Mouse (Mus musculus): ENCODE measurements at regions not wholly inside any gene's neighbourhood (a gene's known extent, or its start where the extent isn't known, plus 50 kb on each side); places are given as distances from the start of the nearest gene placed in this dataset.
A peak's percentile ranks its signal among the peaks of the same experiment; 100 is the strongest.

GRCm38 (mm10) chr8:34361377-34361776 is 249.8 kb upstream of the Gm10131 start:
- Histone ChIP-seq H3K4me3 (no peak overlapping the region), H3K27ac (no peak overlapping the region), H3K4me1 (0 out of 2 replicates have a peak, but pooled peaks cover 6% of the 10 kb centered on the region), H3K9me3 (no peaks in the 10 kb centered on the region), H3K36me3 (replicated peaks) (no peaks in the 10 kb centered on the region), H3K27me3 (ENCODE audit: poor library complexity, severe bottlenecking) (no peaks in the 10 kb centered on the region)
- WGBS: 86% methylated on average over 3 of the region's 3 CpGs
- no peak for DNase-seq (ENCODE audit: extremely low spot score, low spot score)

- Histone ChIP-seq H3K27ac (no peak overlapping the region), H3K4me3 (no peak overlapping the region), H3K4me1 (0 out of 2 replicates have a peak, but pooled peaks cover 6% of the 10 kb centered on the region), H3K36me3 (replicated peaks) (no peaks in the 10 kb centered on the region), H3K9me3 (no peaks in the 10 kb centered on the region), H3K27me3 (ENCODE audit: poor library complexity, severe bottlenecking) (no peaks in the 10 kb centered on the region)
- no peak for DNase-seq (ENCODE audit: extremely low spot score, low spot score)
- WGBS: 78% methylated on average over 2 of the region's 2 CpGs
These were observed 248.2 kb upstream of the Gm10131 start for GRCm38 (mm10) chr8:34359776-34360175.

- Histone ChIP-seq H3K36me3 (replicated peaks) (no peaks in the 10 kb centered on the region), H3K4me1 (peaks cover 14% of the 10 kb centered on the region), H3K27ac (peak overlapping the region; percentile 44; the same call in 1 of the 2 replicates), H3K4me3 (no peak overlapping the region), H3K9me3 (no peaks in the 10 kb centered on the region), H3K27me3 (ENCODE audit: poor library complexity, severe bottlenecking) (no peaks in the 10 kb centered on the region)
- no peak for DNase-seq (ENCODE audit: extremely low spot score, low spot score)
- WGBS: 54% methylated on average over 13 of the region's 13 CpGs
These were observed 243.5 kb upstream of the Gm10131 start for GRCm38 (mm10) chr8:34355059-34355458.

GRCm38 (mm10) chr8:34353140-34353855 is 241.8 kb upstream of the Gm10131 start:
- Histone ChIP-seq H3K4me3 (no peak overlapping the region), H3K27me3 (ENCODE audit: poor library complexity, severe bottlenecking) (no peaks in the 10 kb centered on the region), H3K36me3 (replicated peaks) (no peaks in the 10 kb centered on the region), H3K27ac (peak overlapping the region; percentile 78), H3K9me3 (no peaks in the 10 kb centered on the region), H3K4me1 (peaks cover 14% of the 10 kb centered on the region)
- WGBS: 49% methylated on average over 6 of the region's 6 CpGs
- peak; percentile 23 for DNase-seq (ENCODE audit: extremely low spot score, low spot score)

GRCm38 (mm10) chr8:34334851-34335250 is 223.3 kb upstream of the Gm10131 start:
- H3K4me3 ChIP-seq: no peak overlapping the region
- H3K27me3 ChIP-seq (ENCODE audit: poor library complexity, severe bottlenecking): no peaks in the 10 kb centered on the region
- WGBS: 91% methylated on average over 4 of the region's 4 CpGs
- H3K9me3 ChIP-seq: no peaks in the 10 kb centered on the region
- no peaks in the 10 kb centered on the region for H3K36me3 ChIP-seq (replicated peaks)
- no peak overlapping the region for H3K27ac ChIP-seq
- no peak for DNase-seq (ENCODE audit: extremely low spot score, low spot score)
- peaks cover 6% of the 10 kb centered on the region; the same call in 1 of the 2 replicates for H3K4me1 ChIP-seq

GRCm38 (mm10) chr8:34331673-34332072 is 220.1 kb upstream of the Gm10131 start:
- DNase-seq (ENCODE audit: extremely low spot score, low spot score): no peak
- Histone ChIP-seq H3K4me3 (no peak overlapping the region), H3K9me3 (no peaks in the 10 kb centered on the region), H3K27me3 (ENCODE audit: poor library complexity, severe bottlenecking) (peaks cover 18% of the 10 kb centered on the region), H3K27ac (no peak overlapping the region), H3K4me1 (peaks cover 15% of the 10 kb centered on the region), H3K36me3 (replicated peaks) (no peaks in the 10 kb centered on the region)
- 67% methylated on average over 5 of the region's 5 CpGs for WGBS

- Histone ChIP-seq H3K4me1 (peaks cover 46% of the 10 kb centered on the region), H3K9me3 (no peaks in the 10 kb centered on the region), H3K4me3 (peak overlapping the region; percentile 50), H3K36me3 (replicated peaks) (no peaks in the 10 kb centered on the region), H3K27ac (peak overlapping the region; percentile 85), H3K27me3 (ENCODE audit: poor library complexity, severe bottlenecking) (peaks cover 28% of the 10 kb centered on the region)
- DNase-seq (ENCODE audit: extremely low spot score, low spot score): no peak
- WGBS: 11% methylated on average over 15 of the region's 15 CpGs
These were observed 215.1 kb upstream of the Gm10131 start for GRCm38 (mm10) chr8:34326614-34326965.

- Histone ChIP-seq H3K4me3 (peak overlapping the region; percentile 50), H3K36me3 (replicated peaks) (no peaks in the 10 kb centered on the region), H3K4me1 (peaks cover 44% of the 10 kb centered on the region), H3K27me3 (ENCODE audit: poor library complexity, severe bottlenecking) (peaks cover 28% of the 10 kb centered on the region), H3K9me3 (no peaks in the 10 kb centered on the region), H3K27ac (peak overlapping the region; percentile 85)
- DNase-seq (ENCODE audit: extremely low spot score, low spot score): peak; percentile 60
- WGBS: under 1% methylated on average over 14 of the region's 17 CpGs
These were observed 214.5 kb upstream of the Gm10131 start for GRCm38 (mm10) chr8:34325841-34326613.

GRCm38 (mm10) chr8:34320158-34320587 is 208.6 kb upstream of the Gm10131 start:
- H3K4me3 ChIP-seq: no peak overlapping the region
- peaks cover 7% of the 10 kb centered on the region; the same call in 1 of the 2 replicates for H3K27me3 ChIP-seq (ENCODE audit: poor library complexity, severe bottlenecking)
- H3K4me1 ChIP-seq: peaks cover 38% of the 10 kb centered on the region
- H3K36me3 ChIP-seq (replicated peaks): no peaks in the 10 kb centered on the region
- no peaks in the 10 kb centered on the region for H3K9me3 ChIP-seq
- DNase-seq (ENCODE audit: extremely low spot score, low spot score): peak; percentile 38
- peak overlapping the region; percentile 67; the same call in 1 of the 2 replicates for H3K27ac ChIP-seq
- 32% methylated on average over 6 of the region's 6 CpGs for WGBS

- Histone ChIP-seq H3K4me3 (no peak overlapping the region), H3K27me3 (ENCODE audit: poor library complexity, severe bottlenecking) (peaks cover 2% of the 10 kb centered on the region; the same call in 1 of the 2 replicates), H3K27ac (peak overlapping the region; percentile 67; the same call in 1 of the 2 replicates), H3K4me1 (peaks cover 34% of the 10 kb centered on the region), H3K9me3 (no peaks in the 10 kb centered on the region), H3K36me3 (replicated peaks) (no peaks in the 10 kb centered on the region)
- 90% methylated on average over 5 of the region's 5 CpGs for WGBS
- DNase-seq (ENCODE audit: extremely low spot score, low spot score): no peak
These were observed 208.2 kb upstream of the Gm10131 start for GRCm38 (mm10) chr8:34319719-34320118.

GRCm38 (mm10) chr8:34315233-34315632 is 203.7 kb upstream of the Gm10131 start:
- no peaks in the 10 kb centered on the region for H3K27me3 ChIP-seq (ENCODE audit: poor library complexity, severe bottlenecking)
- no peaks in the 10 kb centered on the region for H3K36me3 ChIP-seq (replicated peaks)
- no peak overlapping the region for H3K27ac ChIP-seq
- no peaks in the 10 kb centered on the region for H3K9me3 ChIP-seq
- no peak for DNase-seq (ENCODE audit: extremely low spot score, low spot score)
- H3K4me1 ChIP-seq: peaks cover 11% of the 10 kb centered on the region
- H3K4me3 ChIP-seq: no peak overlapping the region

- no peaks in the 10 kb centered on the region for H3K27me3 ChIP-seq (ENCODE audit: poor library complexity, severe bottlenecking)
- H3K27ac ChIP-seq: no peak overlapping the region
- 48% methylated on average over 7 of the region's 7 CpGs for WGBS
- DNase-seq (ENCODE audit: extremely low spot score, low spot score): no peak
- no peaks in the 10 kb centered on the region for H3K36me3 ChIP-seq (replicated peaks)
- no peak overlapping the region for H3K4me3 ChIP-seq
- H3K9me3 ChIP-seq: peaks cover 4% of the 10 kb centered on the region; the same call in 1 of the 2 replicates
- H3K4me1 ChIP-seq: peaks cover 8% of the 10 kb centered on the region
These were observed 194.3 kb upstream of the Gm10131 start for GRCm38 (mm10) chr8:34305542-34306485.
